Mouse (Mus musculus) hindbrain, embryonic 15.5 days (tissue): ENCODE measurements around the gene Gsc. TPM values are rescaled to one million over a fixed set of nuclear protein-coding genes. Genes with fewer than 3 reads are reported as not detected.

Source experiments
- ATAC-seq: fragments of 200-750 bp; cut with Nextera tagmentation; 2 replicates; pipeline ENCODE4 v1.8.0; 2017; ENCODE audit warnings: low read depth, moderate number of reproducible peaks, moderate TSS enrichment; ENCODE audit not compliant: low FRiP score
- H3K27ac ChIP-seq: fragments of 300-500 bp; sonication (generic); replicated peaks from 2 replicates; pipeline ENCODE4 v1.5.1; 2015; ENCODE audit warnings: mild to moderate bottlenecking, inconsistent platforms
- H3K27me3 ChIP-seq: fragments of 300-500 bp; sonication (generic); 2 replicates; pipeline ENCODE4 v1.6.1; 2015; ENCODE audit warnings: control low read depth, inconsistent platforms
- H3K36me3 ChIP-seq: fragments of 300-500 bp; sonication (generic); 2 replicates; pipeline ENCODE4 v1.6.1; 2015; ENCODE audit warnings: control low read depth, inconsistent platforms
- H3K4me1 ChIP-seq: fragments of 300-500 bp; sonication (generic); replicated peaks from 2 replicates; pipeline ENCODE4 v1.6.1; 2015; ENCODE audit warnings: control low read depth, inconsistent platforms
- H3K4me2 ChIP-seq: fragments of 300-500 bp; sonication (generic); 2 replicates; pipeline ENCODE4 v1.6.1; 2015; ENCODE audit warnings: moderate library complexity, mild to moderate bottlenecking, inconsistent platforms
- H3K4me3 ChIP-seq: fragments of 300-500 bp; sonication (generic); 2 replicates; pipeline ENCODE4 v1.5.1; 2015; ENCODE audit warnings: mild to moderate bottlenecking, inconsistent platforms
- H3K9ac ChIP-seq: fragments of 300-500 bp; sonication (generic); 2 replicates; pipeline ENCODE4 v1.6.1; 2015; ENCODE audit warnings: inconsistent platforms
- H3K9me3 ChIP-seq: fragments of 300-500 bp; sonication (generic); 2 replicates; pipeline ENCODE4 v1.6.1; 2016; ENCODE audit warnings: control low read depth, inconsistent platforms
- WGBS: fragments of 180-500 bp; shearing (Covaris S2); methylation state at CpG from one replicate; pipeline ENCODE4 v1.1.7; 2015; 5-methylcytosine and 5-hydroxymethylcytosine counted together
- polyA plus RNA-seq: library from polyadenylated mRNA; unstranded; fragments of >200 nt; fragmentation: Nextera tagmentation; extraction: Ambion mirVana; gene quantifications from 2 replicates; pipeline ENCODE4 v1.2.1, GENCODE M21; 2015

Gsc gene
- polyA plus RNA-seq, 1 experiment from 2014 or later: 0.16 TPM

DNA sequence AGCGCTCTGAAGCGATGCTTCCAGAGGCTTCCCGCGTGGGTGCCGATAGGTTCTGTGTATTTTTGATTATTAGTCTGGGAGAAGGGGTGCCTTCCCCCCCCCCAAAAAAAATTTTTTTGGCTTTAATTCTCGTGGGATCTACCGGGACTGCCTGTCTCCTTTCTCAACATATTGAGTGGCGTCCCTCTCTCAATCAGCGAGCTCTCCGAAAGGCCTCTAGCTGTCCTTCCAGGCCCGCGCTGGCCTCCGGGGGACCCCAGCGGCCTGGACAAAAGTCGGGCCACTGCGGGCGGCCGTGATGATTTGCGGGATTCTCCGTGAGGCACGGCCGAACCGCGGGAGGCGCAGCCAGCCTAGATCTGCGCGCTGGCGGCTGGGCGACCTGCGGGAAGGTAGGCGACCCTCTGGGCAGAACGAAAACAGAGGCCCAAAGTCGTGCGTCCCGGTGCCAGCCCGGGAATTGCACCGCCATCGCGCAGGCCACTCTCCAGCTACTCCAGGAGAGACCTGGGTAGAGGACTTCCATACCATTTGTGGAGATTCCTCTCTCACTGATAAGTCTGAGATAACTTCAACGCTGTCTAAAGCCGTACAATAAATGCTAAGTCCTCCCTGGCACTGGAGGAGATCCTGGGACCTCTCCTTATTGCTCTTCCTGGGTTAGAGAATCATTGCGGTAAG is 1.2 kb upstream of the Gsc start:
- H3K27me3 ChIP-seq: peaks cover 63% of the 10 kb centered on the region
- no peak overlapping the region for H3K27ac ChIP-seq
- WGBS: under 1% methylated on average over 42 of the region's 42 CpGs
- no peak for ATAC-seq
- H3K9me3 ChIP-seq: no peaks in the 10 kb centered on the region
- no peak overlapping the region for H3K9ac ChIP-seq
- peaks cover 28% of the 10 kb centered on the region for H3K4me1 ChIP-seq
- H3K36me3 ChIP-seq: no peaks in the 10 kb centered on the region
- no peak overlapping the region for H3K4me3 ChIP-seq
- H3K4me2 ChIP-seq: no peak overlapping the region

- Histone ChIP-seq H3K9me3 (no peaks in the 10 kb centered on the region), H3K9ac (no peak overlapping the region), H3K27ac (no peak overlapping the region), H3K36me3 (no peaks in the 10 kb centered on the region), H3K27me3 (peaks cover 66% of the 10 kb centered on the region), H3K4me3 (peak overlapping the region; percentile 38), H3K4me1 (peaks cover 28% of the 10 kb centered on the region), H3K4me2 (peak overlapping the region; percentile 69)
- under 1% methylated on average over 17 of the region's 18 CpGs for WGBS
- no peak for ATAC-seq
These were observed 362 bp upstream of the Gsc start for GRCm38 (mm10) chr12:104473492-104473891.

DNA sequence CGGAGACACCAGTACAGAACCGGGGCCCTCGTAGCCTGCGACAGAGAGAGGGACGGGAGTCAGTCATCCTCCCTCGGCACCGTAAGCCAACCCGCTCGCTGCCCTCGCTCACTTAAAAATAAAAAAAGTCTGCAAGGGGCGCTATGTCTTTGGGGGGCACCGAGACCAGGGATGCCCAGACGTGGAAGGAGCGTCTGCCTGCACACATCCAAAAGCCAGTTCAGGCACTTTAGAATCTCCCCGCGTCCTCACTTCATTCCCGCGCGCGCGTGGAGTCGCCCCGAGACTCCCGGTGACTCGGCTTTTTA is 958 bp downstream of the Gsc start:
- Histone ChIP-seq H3K9ac (no peak overlapping the region), H3K4me1 (peaks cover 28% of the 10 kb centered on the region), H3K27ac (no peak overlapping the region), H3K27me3 (peaks cover 65% of the 10 kb centered on the region), H3K4me3 (peak overlapping the region; percentile 38), H3K4me2 (peak overlapping the region; percentile 69), H3K9me3 (no peaks in the 10 kb centered on the region), H3K36me3 (no peaks in the 10 kb centered on the region)
- no peak for ATAC-seq
- under 1% methylated on average over 25 of the region's 25 CpGs for WGBS

- Histone ChIP-seq H3K4me1 (peaks cover 28% of the 10 kb centered on the region), H3K36me3 (no peaks in the 10 kb centered on the region), H3K27me3 (peaks cover 65% of the 10 kb centered on the region), H3K4me3 (peak overlapping the region; percentile 38), H3K9ac (no peak overlapping the region), H3K9me3 (no peaks in the 10 kb centered on the region), H3K27ac (no peak overlapping the region), H3K4me2 (peak overlapping the region; percentile 69)
- WGBS: under 1% methylated on average over 55 of the region's 57 CpGs
- 0 out of 2 replicates have a peak, but pooled peaks have one; percentile 36 for ATAC-seq
These were observed 1.5 kb downstream of the Gsc start for GRCm38 (mm10) chr12:104471351-104472217.

- 8% methylated on average over 6 of the region's 6 CpGs for WGBS
- peaks cover 28% of the 10 kb centered on the region for H3K4me1 ChIP-seq
- ATAC-seq: no peak
- no peak overlapping the region for H3K4me2 ChIP-seq
- peaks cover 62% of the 10 kb centered on the region for H3K27me3 ChIP-seq
- H3K9me3 ChIP-seq: no peaks in the 10 kb centered on the region
- no peaks in the 10 kb centered on the region for H3K36me3 ChIP-seq
- H3K27ac ChIP-seq: no peak overlapping the region
- no peak overlapping the region for H3K9ac ChIP-seq
- H3K4me3 ChIP-seq: no peak overlapping the region
These were observed 2.5 kb downstream of the Gsc start for GRCm38 (mm10) chr12:104470646-104471045.

DNA sequence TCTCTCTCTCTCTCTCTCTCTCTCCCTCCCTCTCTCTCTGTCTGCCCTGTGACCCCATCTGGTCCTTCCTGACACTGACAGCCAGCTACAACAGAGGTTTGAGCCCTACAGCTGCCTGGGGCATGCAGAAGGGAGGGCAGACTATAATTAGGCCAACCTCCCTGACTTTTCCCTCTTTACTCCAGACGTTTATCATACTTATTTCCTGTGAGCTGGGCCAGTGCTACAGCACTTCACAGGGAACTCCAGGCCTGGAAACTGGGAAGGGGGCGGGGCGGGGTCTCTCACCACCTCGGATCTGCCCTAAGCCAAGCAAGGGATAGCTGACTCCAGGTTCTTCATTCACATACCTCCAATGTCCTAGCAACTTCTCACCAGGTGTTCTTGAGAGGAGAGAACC is 4.3 kb downstream of the Gsc start:
- H3K9me3 ChIP-seq: no peaks in the 10 kb centered on the region
- H3K4me3 ChIP-seq: no peak overlapping the region
- H3K4me1 ChIP-seq: peaks cover 27% of the 10 kb centered on the region
- no peak overlapping the region for H3K27ac ChIP-seq
- 12% methylated on average over 4 of the region's 4 CpGs for WGBS
- no peak for ATAC-seq
- peaks cover 59% of the 10 kb centered on the region for H3K27me3 ChIP-seq
- H3K9ac ChIP-seq: no peak overlapping the region
- no peaks in the 10 kb centered on the region for H3K36me3 ChIP-seq
- H3K4me2 ChIP-seq: no peak overlapping the region

GRCm38 (mm10) chr12:104467372-104467771 is 5.8 kb downstream of the Gsc start:
- H3K4me1 ChIP-seq: peaks cover 13% of the 10 kb centered on the region
- no peaks in the 10 kb centered on the region for H3K9me3 ChIP-seq
- no peak overlapping the region for H3K4me3 ChIP-seq
- no peaks in the 10 kb centered on the region for H3K36me3 ChIP-seq
- 44% methylated on average over 6 of the region's 6 CpGs for WGBS
- peaks cover 58% of the 10 kb centered on the region for H3K27me3 ChIP-seq
- no peak overlapping the region for H3K27ac ChIP-seq
- ATAC-seq: no peak
- H3K9ac ChIP-seq: no peak overlapping the region
- H3K4me2 ChIP-seq: no peak overlapping the region

DNA sequence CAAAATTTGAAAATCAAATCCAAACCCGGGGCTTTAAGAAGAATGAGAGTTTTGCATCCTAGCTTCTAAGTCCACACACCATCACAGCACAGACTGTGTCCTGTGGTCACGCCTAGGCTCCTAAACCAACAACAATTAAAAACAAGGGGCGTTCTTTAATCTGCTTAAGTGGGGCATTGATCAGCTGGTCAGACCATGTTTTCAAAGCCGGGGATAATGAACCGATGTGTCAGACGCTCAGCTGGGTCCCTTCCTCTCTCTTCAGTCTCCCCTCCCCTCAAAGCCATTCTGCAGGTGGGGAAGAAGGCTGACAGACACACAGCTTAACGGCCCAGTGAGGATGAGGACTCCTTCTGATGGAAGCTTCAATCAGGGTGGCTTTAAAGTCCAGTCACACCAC is 6.2 kb downstream of the Gsc start:
- no peaks in the 10 kb centered on the region for H3K36me3 ChIP-seq
- peaks cover 9% of the 10 kb centered on the region for H3K4me1 ChIP-seq
- H3K4me3 ChIP-seq: no peak overlapping the region
- H3K4me2 ChIP-seq: no peak overlapping the region
- H3K9ac ChIP-seq: no peak overlapping the region
- no peak overlapping the region for H3K27ac ChIP-seq
- H3K9me3 ChIP-seq: no peaks in the 10 kb centered on the region
- peaks cover 55% of the 10 kb centered on the region for H3K27me3 ChIP-seq
- WGBS: 14% methylated on average over 7 of the region's 7 CpGs
- no peak for ATAC-seq

DNA sequence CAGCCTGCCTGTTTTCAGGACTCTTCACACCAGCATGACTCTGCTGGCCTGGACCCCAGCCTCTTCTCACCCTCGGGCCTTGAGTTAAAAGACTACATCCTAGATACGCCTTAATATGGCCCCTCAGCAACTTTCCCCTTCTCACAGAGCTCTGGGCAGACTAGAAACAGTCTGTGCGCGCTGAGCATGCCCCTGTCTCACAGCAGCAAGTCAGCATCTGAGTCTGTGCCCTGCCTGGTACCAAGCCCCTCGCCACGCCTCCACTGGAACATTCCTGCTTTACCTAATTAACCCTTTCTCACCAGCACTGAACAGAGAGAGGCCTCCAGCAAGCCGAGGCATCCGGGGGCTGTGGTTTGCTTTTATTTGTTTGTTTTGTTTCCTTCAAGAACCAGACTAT is 11.8 kb downstream of the Gsc start:
- Histone ChIP-seq H3K27ac (no peak overlapping the region), H3K36me3 (no peaks in the 10 kb centered on the region), H3K9ac (no peak overlapping the region), H3K4me2 (no peak overlapping the region), H3K9me3 (no peaks in the 10 kb centered on the region), H3K4me1 (no peaks in the 10 kb centered on the region), H3K4me3 (no peak overlapping the region), H3K27me3 (0 out of 2 replicates have a peak, but pooled peaks cover 16% of the 10 kb centered on the region)
- WGBS: 36% methylated on average over 8 of the region's 8 CpGs
- no peak for ATAC-seq

GRCm38 (mm10) chr12:104459377-104459776 is 13.8 kb downstream of the Gsc start:
- Histone ChIP-seq H3K27ac (no peak overlapping the region), H3K9ac (no peak overlapping the region)
- WGBS: 56% methylated on average over 6 of the region's 6 CpGs

DNA sequence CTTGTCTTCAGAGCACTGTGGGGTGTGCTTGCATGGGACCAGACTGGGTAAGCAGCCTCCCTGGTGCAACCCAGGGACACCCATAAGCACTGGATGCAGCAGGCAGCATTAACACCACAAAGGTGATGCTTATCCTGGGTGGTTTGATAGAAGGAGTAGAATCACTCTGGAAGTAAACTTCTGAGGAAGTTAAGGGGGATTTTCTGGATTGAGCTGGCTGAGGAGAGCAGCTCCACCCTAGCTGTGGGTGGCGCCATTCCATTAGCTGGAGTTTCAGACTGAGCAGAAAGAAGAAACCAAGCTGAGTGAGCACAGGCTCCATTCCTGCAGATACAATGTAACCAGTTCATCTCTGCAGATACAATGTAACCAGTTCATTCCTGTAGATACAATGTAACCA is 20.1 kb downstream of the Gsc start:
- 83% methylated on average over 1 of the region's 1 CpGs for WGBS
- Histone ChIP-seq H3K4me1 (no peaks in the 10 kb centered on the region), H3K4me3 (no peak overlapping the region), H3K36me3 (no peaks in the 10 kb centered on the region), H3K27ac (no peak overlapping the region), H3K27me3 (no peaks in the 10 kb centered on the region), H3K9me3 (no peaks in the 10 kb centered on the region), H3K4me2 (no peak overlapping the region), H3K9ac (no peak overlapping the region)
- ATAC-seq: no peak

More at GRCm38 (mm10) chr12:104459377-104459776, 13.8 kb downstream of the Gsc start:
- no peaks in the 10 kb centered on the region for H3K4me1 ChIP-seq
- no peak for ATAC-seq
- H3K9me3 ChIP-seq: no peaks in the 10 kb centered on the region
- no peaks in the 10 kb centered on the region for H3K36me3 ChIP-seq
- 0 out of 2 replicates have a peak, but pooled peaks cover 11% of the 10 kb centered on the region for H3K27me3 ChIP-seq
- no peak overlapping the region for H3K4me2 ChIP-seq
- no peak overlapping the region for H3K4me3 ChIP-seq

DNA sequence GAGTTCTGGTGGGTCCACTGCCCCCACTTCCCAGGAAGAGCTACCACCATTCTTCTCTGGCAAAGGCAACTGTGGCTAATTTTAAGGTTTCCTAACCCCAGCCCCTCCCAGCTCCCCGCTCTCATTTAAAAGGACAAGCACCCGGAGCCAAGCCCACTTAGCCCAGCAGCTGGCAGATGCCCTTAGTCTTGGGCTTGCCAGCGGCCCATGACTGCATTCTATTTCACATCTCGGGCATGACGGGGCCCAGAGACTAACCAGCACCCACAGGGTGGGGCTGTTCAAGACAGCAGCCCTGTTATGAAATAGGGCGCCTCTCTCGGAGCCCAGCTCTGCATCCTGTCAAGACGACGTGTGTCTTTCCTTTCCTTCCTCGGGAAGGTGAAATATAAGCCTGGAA is 22.9 kb downstream of the Gsc start:
- Histone ChIP-seq H3K9me3 (no peaks in the 10 kb centered on the region), H3K9ac (no peak overlapping the region), H3K36me3 (no peaks in the 10 kb centered on the region), H3K4me1 (no peaks in the 10 kb centered on the region), H3K4me2 (no peak overlapping the region), H3K4me3 (no peak overlapping the region), H3K27me3 (no peaks in the 10 kb centered on the region), H3K27ac (no peak overlapping the region)
- no peak for ATAC-seq
- 76% methylated on average over 10 of the region's 10 CpGs for WGBS
